Mouse (Mus musculus) cortical plate, adult 2 months (tissue): Measurements from ENCODE around the gene Nedd9.

Source experiments
- CTCF ChIP-seq: fragments of 200-500 bp; IDR thresholded peaks from 2 replicates; pipeline ENCODE4 v1.5.1; 2011; ENCODE audit warnings: mild to moderate bottlenecking, control low read depth, low read length; ENCODE audit not compliant: insufficient read depth; ENCODE audit errors: extremely low read depth
- POLR2A ChIP-seq: fragments of 200-500 bp; IDR thresholded peaks from 2 replicates; pipeline ENCODE4 v1.6.1; 2011; ENCODE audit warnings: mild to moderate bottlenecking, low read length, control low read depth; ENCODE audit not compliant: insufficient read depth; ENCODE audit errors: extremely low read depth

DNA sequence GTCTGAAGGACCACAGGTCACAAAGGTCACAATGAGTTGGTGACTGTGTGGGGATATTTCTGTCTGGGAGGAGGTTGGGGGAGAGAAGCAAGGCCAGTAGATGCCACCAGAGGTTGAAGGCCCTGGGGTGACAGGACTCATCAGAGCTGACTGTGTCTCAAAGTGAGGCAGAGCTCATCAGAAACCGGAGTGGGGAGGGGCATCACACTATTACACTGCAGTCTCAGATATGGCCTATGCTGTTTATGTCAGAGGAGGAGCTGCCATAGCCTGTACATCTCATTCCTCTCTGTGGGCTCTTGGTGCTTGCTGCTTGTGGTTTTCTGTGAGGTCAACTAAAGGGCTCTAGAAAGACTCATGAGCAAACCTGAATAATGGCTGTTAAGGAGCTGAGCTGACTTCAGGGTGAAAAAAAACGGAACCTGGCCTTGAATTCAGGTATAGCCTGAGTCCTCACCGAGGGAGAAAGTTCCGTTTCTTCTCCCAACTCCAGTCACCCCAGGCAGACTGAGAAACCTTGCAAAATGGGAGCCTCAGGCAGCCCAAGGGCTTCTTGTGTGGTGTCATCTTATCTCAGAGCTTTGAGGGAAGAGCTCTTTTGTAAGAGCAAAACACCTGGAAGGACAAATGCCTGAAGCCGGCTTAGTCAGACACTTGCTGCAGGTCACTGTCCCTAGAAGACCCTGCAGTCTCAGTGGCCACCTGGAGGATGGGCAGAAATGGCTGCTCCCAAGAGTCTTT is 105.2 kb downstream of the Nedd9 start:
- TF ChIP-seq CTCF (no peak), POLR2A (no peak)
